In the genomic region with DNA sequence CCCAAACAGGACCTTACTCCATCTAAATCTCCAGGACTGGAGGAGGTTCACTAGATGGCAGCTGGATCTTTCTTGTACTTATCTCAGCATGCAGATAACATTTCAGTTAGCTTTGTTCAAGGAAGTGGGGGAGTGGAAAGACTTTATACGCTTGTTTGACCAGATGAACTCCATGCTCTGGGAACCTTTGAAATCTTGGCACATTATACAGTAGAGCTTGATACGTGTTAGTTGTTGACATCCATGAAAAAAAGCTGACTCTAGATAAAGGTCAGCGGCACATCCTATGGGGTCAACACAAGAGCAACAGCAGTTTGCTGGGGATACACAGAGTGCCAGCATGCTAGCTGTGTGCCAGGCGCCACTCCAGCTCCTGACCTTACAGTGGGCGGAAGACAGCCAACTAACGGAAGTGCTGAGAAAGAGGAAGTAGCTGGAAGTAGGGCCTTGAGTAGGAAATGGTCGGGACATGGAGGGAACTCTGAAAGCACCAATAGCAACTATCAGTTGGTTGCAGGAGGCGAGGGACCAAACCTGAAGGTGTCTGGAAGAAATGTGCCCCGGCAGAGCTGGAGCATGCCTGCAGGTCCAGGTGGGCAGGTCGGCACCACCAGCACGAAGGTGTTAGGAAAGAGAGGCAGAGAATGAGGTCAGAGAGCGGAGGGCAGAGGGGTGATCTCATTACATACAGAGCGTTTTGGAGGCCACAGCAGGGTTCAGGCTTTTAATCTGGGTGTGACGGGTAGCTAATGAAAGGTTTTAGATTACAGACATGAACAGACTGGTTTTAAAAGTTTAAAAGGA, we compare ENCODE assay signal across 9 mouse cellular contexts. TPM values are rescaled to one million over a fixed set of nuclear protein-coding genes. Genes with fewer than 3 reads are reported as not detected.
DNase-seq lines count a peak whose midpoint lies in the region; ATAC-seq lines count a peak whose summit lies in the region.
"Had no signal": no experiment of that assay in that cellular context is flagged by ENCODE, and none has a peak within 500 bp of the region (broad histone marks: within the 10 kb centered on the region; RNA-seq: fewer than 3 reads in every experiment).

No protein-coding gene starts in this region.

- 0 out of 2 replicates have a peak, but pooled peaks cover 6% of the 10 kb centered on the region for H3K4me1 ChIP-seq in heart, embryonic 11.5 days (ENCODE audit: control insufficient read depth, insufficient read depth, low read length)
- H3K4me1 ChIP-seq in intestine, embryonic 16.5 days (ENCODE audit: control insufficient read depth, insufficient read depth, low read length), result peaks cover 15% of the 10 kb centered on the region; the same call in 1 of the 2 replicates

- no peak overlapping the region for H3K27ac ChIP-seq in heart, embryonic 11.5 days (ENCODE audit: low read depth, low read length)
- peak overlapping the region; percentile 88 for H3K27ac ChIP-seq in intestine, embryonic 16.5 days (ENCODE audit: low read length)

- DNase-seq in heart, adult 18-20 months, result peak; percentile 30 to 54
- DNase-seq in lung, postnatal 4 days, result peak; percentile 27 to 29
- DNase-seq in right cerebral cortex, adult 2 months (ENCODE audit: low spot score in 2 of 2), result no peak
- DNase-seq in retina, embryonic 14.5 days (ENCODE audit: low spot score), result no peak
- no peak for DNase-seq in retina, postnatal 1 day

- 48% methylated on average over 14 of the region's 14 CpGs for WGBS in heart, embryonic 11.5 days (ENCODE audit: insufficient replicate concordance)
- WGBS in intestine, embryonic 16.5 days, result 59% methylated on average over 14 of the region's 14 CpGs

- no peak overlapping the region for H3K4me2 ChIP-seq in heart, embryonic 11.5 days
- H3K4me2 ChIP-seq in intestine, embryonic 16.5 days (ENCODE audit: low read depth, low read length), result peak overlapping the region; percentile 18

- H3K9ac ChIP-seq in heart, embryonic 11.5 days (ENCODE audit: low read depth, low read length), result no peak overlapping the region
- no peak overlapping the region for H3K9ac ChIP-seq in intestine, embryonic 16.5 days (ENCODE audit: low read depth, low read length)

- no peak overlapping the region for H3K4me3 ChIP-seq in heart, embryonic 11.5 days (ENCODE audit: low read depth, low read length)
- H3K4me3 ChIP-seq in intestine, embryonic 16.5 days (ENCODE audit: low read length), result no peak overlapping the region
- H3K4me3 ChIP-seq: myocyte had no signal

- no peak for ATAC-seq in heart, embryonic 11.5 days (replicated peaks; ENCODE audit: insufficient number of reproducible peaks, low FRiP score, low TSS enrichment)
- ATAC-seq in common myeloid progenitor, adult 5-6 weeks (replicated peaks; ENCODE audit: low read depth, poor library complexity, severe bottlenecking), result peak; percentile 86
- peak; percentile 79 for ATAC-seq in intestine, embryonic 16.5 days

- H3K9me3 ChIP-seq in heart, embryonic 11.5 days (replicated peaks; ENCODE audit: control insufficient read depth, low read length), result no peaks in the 10 kb centered on the region
- no peaks in the 10 kb centered on the region for H3K9me3 ChIP-seq in intestine, embryonic 16.5 days (ENCODE audit: control insufficient read depth, low read length)

- H3K36me3 ChIP-seq in heart, embryonic 11.5 days (ENCODE audit: control insufficient read depth, insufficient read depth, low read length), result no peaks in the 10 kb centered on the region
- no peaks in the 10 kb centered on the region for H3K36me3 ChIP-seq in intestine, embryonic 16.5 days (ENCODE audit: control insufficient read depth, insufficient read depth, low read length)

- no peaks in the 10 kb centered on the region for H3K27me3 ChIP-seq in heart, embryonic 11.5 days (ENCODE audit: control insufficient read depth, insufficient read depth, low read length)
- H3K27me3 ChIP-seq in intestine, embryonic 16.5 days (replicated peaks; ENCODE audit: control insufficient read depth, insufficient read depth, low read length), result no peaks in the 10 kb centered on the region

RNA-seq across cellular contexts. Expression of a gene that starts 11.4 kb away (rescaled TPM):
- 1 to 10 TPM; 5.1 to 8.3 TPM for total RNA-seq in heart, adult 18-20 months (2021)
- 11.0 and 11.9 TPM in 2 replicates for polyA plus RNA-seq in heart, embryonic 11.5 days (2014; fragmentation: Nextera tagmentation; extraction: Ambion mirVana)
- total RNA-seq in common myeloid progenitor, adult 5-6 weeks (2017), result 11.8 and 12.1 TPM in 2 replicates
- polyA plus RNA-seq in intestine, embryonic 16.5 days (2015; fragmentation: Nextera tagmentation; extraction: Ambion mirVana), result 139 and 156 TPM in 2 replicates

RNA-seq across cellular contexts. Expression of a gene that starts 36.9 kb away (rescaled TPM):
- total RNA-seq in heart, adult 18-20 months (2021), result 1 to 10 TPM; 3.9 to 5.2 TPM
- 4.8 and 8.6 TPM in 2 replicates for polyA plus RNA-seq in heart, embryonic 11.5 days (2014; fragmentation: Nextera tagmentation; extraction: Ambion mirVana)
- total RNA-seq in common myeloid progenitor, adult 5-6 weeks (2017), result 12.4 and 13.3 TPM in 2 replicates
- 7.2 and 7.5 TPM in 2 replicates for polyA plus RNA-seq in intestine, embryonic 16.5 days (2015; fragmentation: Nextera tagmentation; extraction: Ambion mirVana)

Comparison
In these comparisons a context has a peak if more than half of its experiments do, and no peak if none do; other contexts are left out.
1. DNase-seq: peak in heart, adult 18-20 months (2 of 2) and lung, postnatal 4 days (2 of 2); none in right cerebral cortex, adult 2 months (0 of 2), retina, embryonic 14.5 days (single experiment) and retina, postnatal 1 day (single experiment).